Mouse (Mus musculus) WW6 (cell line): ENCODE measurements around the gene Dscam.
"Not testable (repeated sequence)": the region's sequence is repeated elsewhere in the genome, so short reads cannot be mapped to it uniquely, and the experiment has no call there.

Experiments
- DNase-seq: peaks from one replicate; pipeline ENCODE4 v3.0.0-alpha.2; 2013; ENCODE audit warnings: low read depth, low spot score

Dscam gene

GRCm38 (mm10) chr16:96888036-96888435 is 282.5 kb downstream of the Dscam start:
- no peak for DNase-seq

- no peak for DNase-seq
Observed at GRCm38 (mm10) chr16:96885817-96886216, 284.7 kb downstream of the Dscam start.

- not testable (repeated sequence) for DNase-seq
Observed at GRCm38 (mm10) chr16:96884590-96884989, 286.0 kb downstream of the Dscam start.

GRCm38 (mm10) chr16:96877271-96877670 is 293.3 kb downstream of the Dscam start:
- no peak for DNase-seq

GRCm38 (mm10) chr16:96872799-96873198 is 297.8 kb downstream of the Dscam start:
- no peak for DNase-seq

- no peak for DNase-seq
Observed at GRCm38 (mm10) chr16:96857571-96857970, 313.0 kb downstream of the Dscam start.

- DNase-seq: no peak
Observed at GRCm38 (mm10) chr16:96855060-96855459, 315.5 kb downstream of the Dscam start.

- no peak for DNase-seq
Observed at GRCm38 (mm10) chr16:96852383-96852782, 318.2 kb downstream of the Dscam start.

GRCm38 (mm10) chr16:96848916-96849315 is 321.6 kb downstream of the Dscam start:
- no peak for DNase-seq

- DNase-seq: no peak
Observed at GRCm38 (mm10) chr16:96846585-96846984, 324.0 kb downstream of the Dscam start.

- no peak for DNase-seq
Observed at GRCm38 (mm10) chr16:96846113-96846512, 324.4 kb downstream of the Dscam start.

- DNase-seq: no peak
Observed at GRCm38 (mm10) chr16:96845475-96846098, 325.0 kb downstream of the Dscam start.

GRCm38 (mm10) chr16:96843691-96844400 is 326.7 kb downstream of the Dscam start:
- no peak for DNase-seq

GRCm38 (mm10) chr16:96842829-96843360 is 327.7 kb downstream of the Dscam start:
- no peak for DNase-seq

GRCm38 (mm10) chr16:96819649-96820048 is 350.9 kb downstream of the Dscam start:
- DNase-seq: peak; percentile 67

- no peak for DNase-seq
Observed at GRCm38 (mm10) chr16:96806298-96806697, 364.3 kb downstream of the Dscam start.

GRCm38 (mm10) chr16:96802636-96803035 is 367.9 kb downstream of the Dscam start:
- DNase-seq: no peak

- no peak for DNase-seq
Observed at GRCm38 (mm10) chr16:96801650-96802237, 368.8 kb downstream of the Dscam start.

GRCm38 (mm10) chr16:96795431-96795830 is 375.1 kb downstream of the Dscam start:
- no peak for DNase-seq

- no peak for DNase-seq
Observed at GRCm38 (mm10) chr16:96791307-96791706, 379.2 kb downstream of the Dscam start.

GRCm38 (mm10) chr16:96788286-96788685 is 382.3 kb downstream of the Dscam start:
- DNase-seq: no peak

- no peak for DNase-seq
Observed at GRCm38 (mm10) chr16:96779021-96779420, 391.5 kb downstream of the Dscam start.

GRCm38 (mm10) chr16:96774245-96774644 is 396.3 kb downstream of the Dscam start:
- DNase-seq: no peak
